Mouse (Mus musculus): Measurements from ENCODE around the gene Msx3. TPM values are rescaled to one million over a fixed set of nuclear protein-coding genes. Genes with fewer than 3 reads are reported as not detected.

Gene Msx3
- polyA plus RNA-seq, 1 experiment from 2014 or later, result 6.6 TPM

DNA sequence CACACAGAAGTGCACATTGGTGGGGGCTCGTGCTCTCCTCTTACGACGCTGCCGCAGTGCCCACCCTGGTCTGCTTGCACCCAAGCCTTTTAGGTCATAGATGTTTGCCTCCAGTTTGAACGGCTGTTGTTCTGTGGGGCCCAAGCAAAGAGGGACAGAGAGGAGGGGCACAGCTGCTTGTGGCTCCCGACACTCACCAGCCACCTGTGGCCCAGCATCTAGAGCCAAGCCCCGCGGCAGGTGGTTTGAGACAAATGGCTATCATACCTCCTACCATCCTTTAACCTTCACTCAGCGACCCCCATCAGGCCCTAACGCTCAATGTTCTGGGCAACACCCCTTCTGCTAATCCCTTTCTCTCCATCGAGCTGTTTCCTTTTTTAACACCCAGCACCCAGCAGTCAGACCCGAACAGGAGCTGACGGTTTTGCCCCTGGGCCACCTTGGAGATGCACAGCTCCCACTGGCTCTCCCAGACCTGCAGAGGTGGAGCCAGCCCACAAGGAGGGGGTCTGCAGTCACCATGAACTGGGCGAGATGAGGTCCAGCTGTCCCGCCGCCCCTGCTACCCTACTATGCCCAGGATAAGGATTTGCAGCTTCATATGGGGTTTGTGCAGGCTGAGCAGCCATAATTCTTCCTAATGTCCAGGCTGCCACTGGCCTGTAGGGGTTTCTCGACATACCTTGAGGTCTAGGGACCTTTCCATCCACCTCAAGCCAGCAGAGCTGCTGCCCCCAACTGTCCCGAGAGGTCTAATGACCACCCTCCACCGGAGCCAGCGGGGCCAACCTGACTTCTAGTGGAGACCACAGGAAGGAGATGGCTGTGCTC lies 32.7 kb upstream of the Msx3 start:
- H3K4me2 ChIP-seq (ENCODE audit: low read depth, low read length), result peak overlapping the region; percentile 64
- no peaks in the 10 kb centered on the region for H3K9me3 ChIP-seq (ENCODE audit: control insufficient read depth, low read length)
- H3K27ac ChIP-seq (ENCODE audit: low read depth, low read length), result peak overlapping the region; percentile 85
- peaks cover 16% of the 10 kb centered on the region for H3K4me1 ChIP-seq (ENCODE audit: control insufficient read depth, insufficient read depth, low read length)
- no peaks in the 10 kb centered on the region for H3K36me3 ChIP-seq (ENCODE audit: control insufficient read depth, insufficient read depth, low read length)
- no peaks in the 10 kb centered on the region for H3K27me3 ChIP-seq (ENCODE audit: control insufficient read depth, insufficient read depth, low read length)
- H3K4me3 ChIP-seq (ENCODE audit: low read depth, low read length), result peak overlapping the region; percentile 50
- WGBS, result 14% methylated on average over 20 of the region's 20 CpGs
- peak; percentile 30 for ATAC-seq (ENCODE audit: low read depth)
- H3K9ac ChIP-seq (replicated peaks; ENCODE audit: low read depth, low read length), result peak overlapping the region; percentile 68

DNA sequence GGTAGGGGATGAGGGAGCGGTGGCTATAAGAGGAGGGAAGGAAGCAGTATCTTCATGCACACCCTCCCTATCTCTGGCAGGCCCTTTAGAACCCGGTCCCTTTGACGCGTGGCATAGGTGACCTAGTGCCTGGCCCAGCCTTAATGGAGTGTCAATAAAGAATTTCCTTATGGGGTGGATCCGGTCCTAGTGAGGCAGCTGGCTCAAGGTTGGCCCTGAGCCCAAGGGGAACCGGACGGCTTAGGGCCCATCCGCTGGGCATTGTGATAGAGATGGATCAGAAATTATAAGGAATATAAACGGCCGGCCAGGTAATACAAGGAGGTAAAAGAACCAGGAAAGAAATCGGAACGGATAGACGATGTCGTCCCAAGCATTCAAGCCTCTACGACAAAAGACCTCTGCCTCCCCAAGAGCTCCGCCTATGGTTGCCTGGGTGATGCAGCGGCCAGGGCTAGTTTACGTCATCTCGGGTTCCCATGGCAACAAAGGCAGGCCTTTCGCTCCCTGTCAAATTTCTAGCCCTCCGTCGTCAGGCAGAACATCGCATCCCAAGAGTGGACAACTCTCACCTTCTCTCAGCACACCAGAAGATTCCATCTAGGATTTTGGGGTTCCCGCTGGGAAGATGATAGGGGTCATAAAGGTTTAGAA lies 31.7 kb upstream of the Msx3 start:
- peak overlapping the region; percentile 50 for H3K4me3 ChIP-seq (ENCODE audit: low read depth, low read length)
- peak; percentile 80 for ATAC-seq (ENCODE audit: low read depth)
- H3K9me3 ChIP-seq (ENCODE audit: control insufficient read depth, low read length), result no peaks in the 10 kb centered on the region
- 2% methylated on average over 24 of the region's 24 CpGs for WGBS
- peak overlapping the region; percentile 68 for H3K9ac ChIP-seq (replicated peaks; ENCODE audit: low read depth, low read length)
- H3K4me2 ChIP-seq (ENCODE audit: low read depth, low read length), result peak overlapping the region; percentile 64
- H3K36me3 ChIP-seq (ENCODE audit: control insufficient read depth, insufficient read depth, low read length), result no peaks in the 10 kb centered on the region
- peaks cover 16% of the 10 kb centered on the region for H3K4me1 ChIP-seq (ENCODE audit: control insufficient read depth, insufficient read depth, low read length)
- H3K27ac ChIP-seq (ENCODE audit: low read depth, low read length), result peak overlapping the region; percentile 85
- no peaks in the 10 kb centered on the region for H3K27me3 ChIP-seq (ENCODE audit: control insufficient read depth, insufficient read depth, low read length)

DNA sequence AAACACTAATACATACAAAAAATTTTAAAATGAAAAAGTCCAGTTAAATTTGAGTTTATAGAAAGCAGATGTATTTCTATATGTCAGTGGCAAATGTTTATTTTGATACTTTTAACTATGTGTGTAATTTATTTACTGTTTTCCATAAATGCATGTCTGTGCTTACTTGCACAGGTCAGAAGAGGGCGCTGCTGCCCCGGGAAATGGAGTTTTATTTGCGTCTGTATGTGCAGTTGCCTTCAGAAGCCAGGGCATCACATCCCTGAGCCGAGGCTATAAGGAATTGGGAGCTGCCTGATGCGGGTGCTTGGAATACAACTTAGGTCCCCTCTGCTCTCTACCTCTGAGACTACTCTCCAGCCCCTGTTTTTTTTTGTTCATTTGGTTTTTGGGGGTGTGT lies 29.8 kb upstream of the Msx3 start:
- WGBS, result 7% methylated on average over 5 of the region's 5 CpGs
- no peak overlapping the region for H3K9ac ChIP-seq (replicated peaks; ENCODE audit: low read depth, low read length)
- H3K9me3 ChIP-seq (ENCODE audit: control insufficient read depth, low read length), result no peaks in the 10 kb centered on the region
- H3K36me3 ChIP-seq (ENCODE audit: control insufficient read depth, insufficient read depth, low read length), result no peaks in the 10 kb centered on the region
- no peak overlapping the region for H3K27ac ChIP-seq (ENCODE audit: low read depth, low read length)
- no peak for ATAC-seq (ENCODE audit: low read depth)
- H3K4me1 ChIP-seq (ENCODE audit: control insufficient read depth, insufficient read depth, low read length), result peaks cover 16% of the 10 kb centered on the region
- no peak overlapping the region for H3K4me3 ChIP-seq (ENCODE audit: low read depth, low read length)
- H3K4me2 ChIP-seq (ENCODE audit: low read depth, low read length), result no peak overlapping the region
- H3K27me3 ChIP-seq (ENCODE audit: control insufficient read depth, insufficient read depth, low read length), result no peaks in the 10 kb centered on the region

DNA sequence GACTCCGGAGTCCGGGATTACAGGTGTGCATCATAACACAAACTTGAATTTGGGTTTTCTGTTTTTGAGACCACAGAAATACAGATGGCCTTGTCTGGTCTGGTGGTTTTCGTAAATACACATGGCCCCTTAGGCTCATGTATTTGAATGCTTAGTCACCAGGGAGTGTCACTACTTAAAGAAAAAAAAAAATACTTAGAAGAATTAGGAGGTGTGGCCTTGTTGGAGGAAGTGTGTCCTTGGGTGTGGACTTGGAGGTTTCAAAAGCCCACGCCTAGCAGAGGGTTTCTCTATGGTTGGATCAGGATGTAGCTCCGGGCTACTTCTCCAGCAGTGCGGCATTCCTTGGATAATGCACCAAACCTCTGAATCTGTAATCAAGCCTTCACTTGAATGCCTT lies 28.8 kb upstream of the Msx3 start:
- H3K36me3 ChIP-seq (ENCODE audit: control insufficient read depth, insufficient read depth, low read length), result no peaks in the 10 kb centered on the region; the same call in 1 of the 2 replicates
- no peak overlapping the region for H3K27ac ChIP-seq (ENCODE audit: low read depth, low read length)
- H3K9ac ChIP-seq (replicated peaks; ENCODE audit: low read depth, low read length), result no peak overlapping the region
- H3K27me3 ChIP-seq (ENCODE audit: control insufficient read depth, insufficient read depth, low read length), result no peaks in the 10 kb centered on the region
- 86% methylated on average over 6 of the region's 6 CpGs for WGBS
- no peak overlapping the region for H3K4me3 ChIP-seq (ENCODE audit: low read depth, low read length)
- H3K4me2 ChIP-seq (ENCODE audit: low read depth, low read length), result no peak overlapping the region
- H3K9me3 ChIP-seq (ENCODE audit: control insufficient read depth, low read length), result no peaks in the 10 kb centered on the region
- ATAC-seq (ENCODE audit: low read depth), result no peak
- peaks cover 16% of the 10 kb centered on the region for H3K4me1 ChIP-seq (ENCODE audit: control insufficient read depth, insufficient read depth, low read length)

DNA sequence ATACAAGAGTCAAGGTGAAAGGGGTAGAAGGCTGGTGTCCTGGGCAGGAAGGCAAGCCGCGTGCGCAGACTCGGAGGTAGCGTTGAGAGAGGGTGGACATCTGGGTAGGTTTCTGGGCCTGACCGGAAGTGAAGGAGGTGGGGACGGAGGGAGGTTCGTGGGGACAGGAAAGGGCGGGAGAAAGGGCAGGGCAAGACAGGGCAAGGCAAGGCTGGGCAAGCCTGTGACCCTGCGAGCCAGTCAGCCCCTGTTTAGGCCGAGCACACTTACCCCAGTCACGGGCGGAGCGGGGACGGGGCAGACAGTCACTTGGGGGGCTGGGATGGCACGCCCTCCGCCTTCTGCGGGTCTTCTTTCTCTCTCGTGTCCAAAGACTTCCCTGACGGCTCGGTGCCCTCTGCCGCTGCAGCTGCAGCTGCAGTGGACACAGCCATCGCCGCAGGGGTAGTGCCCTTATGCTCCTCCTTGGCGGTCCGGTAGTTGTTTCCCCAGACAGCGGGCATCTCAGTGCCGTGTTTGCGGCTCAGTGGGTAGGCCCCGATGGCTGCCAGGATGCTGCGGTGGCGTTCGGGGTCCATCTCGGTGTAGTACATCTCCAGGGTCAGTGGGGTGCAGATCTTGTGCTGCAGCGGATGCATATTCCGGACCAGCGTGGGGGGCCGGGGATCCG lies 21.3 kb upstream of the Msx3 start:
- Histone ChIP-seq H3K27ac (ENCODE audit: low read depth, low read length) (no peak overlapping the region), H3K9me3 (ENCODE audit: control insufficient read depth, low read length) (no peaks in the 10 kb centered on the region), H3K4me3 (ENCODE audit: low read depth, low read length) (0 out of 2 replicates have a peak overlapping the region, but pooled peaks have one; percentile 0), H3K4me2 (ENCODE audit: low read depth, low read length) (peak overlapping the region; percentile 2; the same call in 1 of the 2 replicates), H3K36me3 (ENCODE audit: control insufficient read depth, insufficient read depth, low read length) (no peaks in the 10 kb centered on the region; the same call in 1 of the 2 replicates), H3K27me3 (ENCODE audit: control insufficient read depth, insufficient read depth, low read length) (no peaks in the 10 kb centered on the region), H3K9ac (replicated peaks; ENCODE audit: low read depth, low read length) (no peak overlapping the region), H3K4me1 (ENCODE audit: control insufficient read depth, insufficient read depth, low read length) (no peaks in the 10 kb centered on the region)
- 36% methylated on average over 33 of the region's 39 CpGs for WGBS
- no peak for ATAC-seq (ENCODE audit: low read depth)

DNA sequence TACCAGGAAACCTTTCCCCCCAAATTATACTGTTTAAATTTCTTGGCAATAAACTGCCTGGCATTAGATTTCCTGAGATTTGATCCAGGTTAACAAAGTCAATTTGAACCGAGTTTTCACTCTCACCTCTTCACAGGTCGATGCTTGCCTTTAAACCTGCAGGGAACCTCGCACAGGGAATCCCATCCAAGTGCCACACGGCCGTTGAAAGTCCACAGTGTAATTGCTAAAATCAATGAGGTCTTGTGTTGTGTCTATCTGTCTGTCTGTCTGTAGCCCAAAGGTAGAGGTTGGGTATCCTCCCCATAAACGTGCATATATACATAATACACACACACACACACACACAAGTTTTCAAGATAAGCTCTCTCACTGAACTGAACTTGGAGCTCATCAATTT lies 18.5 kb upstream of the Msx3 start:
- 75% methylated on average over 6 of the region's 6 CpGs for WGBS
- no peak for ATAC-seq (ENCODE audit: low read depth)
- Histone ChIP-seq H3K4me3 (ENCODE audit: low read depth, low read length) (no peak overlapping the region), H3K4me1 (ENCODE audit: control insufficient read depth, insufficient read depth, low read length) (no peaks in the 10 kb centered on the region), H3K27ac (ENCODE audit: low read depth, low read length) (no peak overlapping the region), H3K4me2 (ENCODE audit: low read depth, low read length) (no peak overlapping the region), H3K27me3 (ENCODE audit: control insufficient read depth, insufficient read depth, low read length) (no peaks in the 10 kb centered on the region), H3K9ac (replicated peaks; ENCODE audit: low read depth, low read length) (no peak overlapping the region), H3K9me3 (ENCODE audit: control insufficient read depth, low read length) (no peaks in the 10 kb centered on the region), H3K36me3 (ENCODE audit: control insufficient read depth, insufficient read depth, low read length) (no peaks in the 10 kb centered on the region; the same call in 1 of the 2 replicates)

DNA sequence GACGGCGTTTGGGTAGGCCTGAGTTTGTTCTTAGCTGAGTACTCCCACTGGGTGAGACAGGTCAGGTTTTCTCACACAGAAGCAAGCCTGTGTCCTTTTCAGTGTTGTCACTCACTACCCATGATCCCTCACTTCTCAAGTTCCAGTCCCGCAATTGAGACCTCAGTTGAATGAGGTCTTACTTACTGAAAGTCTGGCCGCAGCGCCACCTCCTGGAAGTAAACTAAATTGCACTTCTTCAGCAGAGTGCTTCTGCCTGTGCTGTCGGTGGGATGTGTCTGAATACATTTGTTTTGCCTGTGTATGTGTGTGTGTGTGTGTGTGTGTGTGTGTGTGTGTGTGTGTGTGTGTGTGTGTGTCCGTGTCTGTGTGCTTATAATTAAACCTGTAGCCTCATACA lies 14.2 kb upstream of the Msx3 start:
- Histone ChIP-seq H3K27ac (ENCODE audit: low read depth, low read length) (no peak overlapping the region), H3K9ac (replicated peaks; ENCODE audit: low read depth, low read length) (no peak overlapping the region), H3K9me3 (ENCODE audit: control insufficient read depth, low read length) (no peaks in the 10 kb centered on the region), H3K36me3 (ENCODE audit: control insufficient read depth, insufficient read depth, low read length) (no peaks in the 10 kb centered on the region), H3K4me3 (ENCODE audit: low read depth, low read length) (no peak overlapping the region), H3K4me1 (ENCODE audit: control insufficient read depth, insufficient read depth, low read length) (peaks cover 18% of the 10 kb centered on the region; the same call in 1 of the 2 replicates), H3K27me3 (ENCODE audit: control insufficient read depth, insufficient read depth, low read length) (no peaks in the 10 kb centered on the region), H3K4me2 (ENCODE audit: low read depth, low read length) (no peak overlapping the region)
- no peak for ATAC-seq (ENCODE audit: low read depth)
- 18% methylated on average over 7 of the region's 7 CpGs for WGBS

DNA sequence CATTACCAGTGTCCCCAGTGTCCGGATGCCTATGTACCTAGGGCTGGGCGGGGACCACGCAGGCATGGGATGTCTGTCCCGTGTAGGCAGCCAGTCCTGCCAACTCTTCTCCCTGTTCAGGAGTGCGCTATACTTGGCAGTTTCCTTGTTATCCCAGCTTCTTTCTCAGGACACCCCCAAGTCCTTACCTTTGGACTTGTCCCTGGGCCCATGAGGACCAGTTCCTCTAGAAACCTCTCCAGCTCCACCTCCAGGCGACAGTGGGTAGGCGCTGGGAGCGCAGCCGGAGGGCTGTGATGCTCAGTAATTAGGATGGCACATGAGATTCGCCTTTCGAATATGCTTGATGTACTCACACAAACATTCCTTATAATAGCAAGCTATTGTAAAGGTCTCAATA lies 13.4 kb upstream of the Msx3 start:
- H3K4me1 ChIP-seq (ENCODE audit: control insufficient read depth, insufficient read depth, low read length), result peaks cover 19% of the 10 kb centered on the region; the same call in 1 of the 2 replicates
- ATAC-seq (ENCODE audit: low read depth), result no peak
- no peak overlapping the region for H3K9ac ChIP-seq (replicated peaks; ENCODE audit: low read depth, low read length)
- H3K36me3 ChIP-seq (ENCODE audit: control insufficient read depth, insufficient read depth, low read length), result no peaks in the 10 kb centered on the region
- no peaks in the 10 kb centered on the region for H3K9me3 ChIP-seq (ENCODE audit: control insufficient read depth, low read length)
- H3K4me3 ChIP-seq (ENCODE audit: low read depth, low read length), result no peak overlapping the region
- WGBS, result 7% methylated on average over 11 of the region's 11 CpGs
- H3K4me2 ChIP-seq (ENCODE audit: low read depth, low read length), result no peak overlapping the region
- no peaks in the 10 kb centered on the region for H3K27me3 ChIP-seq (ENCODE audit: control insufficient read depth, insufficient read depth, low read length)
- H3K27ac ChIP-seq (ENCODE audit: low read depth, low read length), result no peak overlapping the region

DNA sequence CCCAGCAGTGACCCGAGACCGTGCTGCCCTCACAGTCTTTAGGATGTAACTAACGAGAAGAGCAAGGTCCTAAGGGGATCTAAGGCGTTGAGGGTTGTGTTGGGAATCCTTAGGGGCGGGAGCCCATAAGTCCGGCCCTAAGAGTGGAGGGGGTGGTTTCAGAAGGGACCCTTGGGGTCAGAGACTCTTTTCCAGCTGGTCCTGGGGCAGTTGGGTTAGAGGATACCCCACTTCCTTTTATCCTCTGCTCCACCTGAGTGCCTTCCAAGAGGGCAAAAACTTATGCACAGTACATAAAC lies 12.9 kb upstream of the Msx3 start:
- no peak for ATAC-seq (ENCODE audit: low read depth)
- no peaks in the 10 kb centered on the region for H3K36me3 ChIP-seq (ENCODE audit: control insufficient read depth, insufficient read depth, low read length)
- peak overlapping the region; percentile 56 for H3K4me2 ChIP-seq (ENCODE audit: low read depth, low read length)
- H3K9me3 ChIP-seq (ENCODE audit: control insufficient read depth, low read length), result no peaks in the 10 kb centered on the region
- peak overlapping the region; percentile 26 for H3K4me3 ChIP-seq (ENCODE audit: low read depth, low read length)
- 3% methylated on average over 6 of the region's 6 CpGs for WGBS
- H3K4me1 ChIP-seq (ENCODE audit: control insufficient read depth, insufficient read depth, low read length), result peaks cover 20% of the 10 kb centered on the region; the same call in 1 of the 2 replicates
- no peak overlapping the region for H3K27ac ChIP-seq (ENCODE audit: low read depth, low read length)
- H3K9ac ChIP-seq (replicated peaks; ENCODE audit: low read depth, low read length), result no peak overlapping the region
- no peaks in the 10 kb centered on the region for H3K27me3 ChIP-seq (ENCODE audit: control insufficient read depth, insufficient read depth, low read length)

Measured in neural tube, embryonic 14.5 days (tissue).